Mouse (Mus musculus) lung, adult 2 months (tissue): ENCODE measurements at regions not wholly inside any gene's neighbourhood (a gene's known extent, or its start where the extent isn't known, plus 50 kb on each side); places are given as distances from the start of the nearest gene placed in this dataset.

Experiments used
- CTCF ChIP-seq: fragments of 200-500 bp; IDR thresholded peaks from 2 replicates; pipeline ENCODE4 v1.5.1; 2011; ENCODE audit warnings: mild to moderate bottlenecking, low read length, control low read depth; ENCODE audit not compliant: insufficient read depth
- POLR2A ChIP-seq: fragments of 200-500 bp; IDR thresholded peaks from 2 replicates; pipeline ENCODE4 v1.6.1; 2011; ENCODE audit warnings: low read depth, mild to moderate bottlenecking, control low read depth, low read length, borderline replicate concordance; ENCODE audit errors: extremely low read depth

GRCm38 (mm10) chr9:117922992-117923391 is 117.3 kb upstream of the Azi2 start:
- TF ChIP-seq CTCF (no peak), POLR2A (no peak)
